Mouse (Mus musculus) cortical plate, adult 2 months (tissue): Measurements from ENCODE around the gene Dab2ip.

Experiments used
- CTCF ChIP-seq: fragments of 200-500 bp; IDR thresholded peaks from 2 replicates; pipeline ENCODE4 v1.5.1; 2011; ENCODE audit warnings: mild to moderate bottlenecking, control low read depth, low read length; ENCODE audit not compliant: insufficient read depth; ENCODE audit errors: extremely low read depth
- POLR2A ChIP-seq: fragments of 200-500 bp; IDR thresholded peaks from 2 replicates; pipeline ENCODE4 v1.6.1; 2011; ENCODE audit warnings: mild to moderate bottlenecking, low read length, control low read depth; ENCODE audit not compliant: insufficient read depth; ENCODE audit errors: extremely low read depth

- TF ChIP-seq POLR2A (no peak), CTCF (no peak)
These were observed 12.9 kb upstream of the Dab2ip start for GRCm38 (mm10) chr2:35545125-35545590.
